Mouse (Mus musculus) testis, adult 2 months (tissue): ENCODE data around the gene Txn1. TPM values are rescaled to one million over a fixed set of nuclear protein-coding genes. Genes with fewer than 3 reads are reported as not detected.

Experiments used
- H3K27ac ChIP-seq: fragments of 200-500 bp; 2 replicates; pipeline ENCODE4 v1.5.1; 2012; ENCODE audit warnings: low read depth, low read length; ENCODE audit not compliant: control insufficient read depth, insufficient read depth
- H3K27me3 ChIP-seq: fragments of 200-500 bp; 2 replicates; pipeline ENCODE4 v1.6.1; 2012; ENCODE audit warnings: mild to moderate bottlenecking, low read length, moderate library complexity; ENCODE audit not compliant: control insufficient read depth, insufficient read depth
- H3K36me3 ChIP-seq: fragments of 200-500 bp; 2 replicates; pipeline ENCODE4 v1.6.1; 2012; ENCODE audit warnings: mild to moderate bottlenecking, low read length; ENCODE audit not compliant: control insufficient read depth, insufficient read depth
- H3K4me1 ChIP-seq: fragments of 200-500 bp; 2 replicates; pipeline ENCODE4 v1.6.1; 2012; ENCODE audit warnings: low read length; ENCODE audit not compliant: control insufficient read depth, insufficient read depth
- H3K4me3 ChIP-seq: fragments of 200-500 bp; 2 replicates; pipeline ENCODE4 v1.5.1; 2012; ENCODE audit warnings: low read depth, mild to moderate bottlenecking, low read length, moderate library complexity, mixed read lengths; ENCODE audit not compliant: control insufficient read depth
- CTCF ChIP-seq: fragments of 200-500 bp; IDR thresholded peaks from 2 replicates; pipeline ENCODE4 v1.5.1; 2012; ENCODE audit warnings: low read depth, mild to moderate bottlenecking, inconsistent platforms, low read length, moderate library complexity; ENCODE audit not compliant: control insufficient read depth, insufficient read depth, insufficient replicate concordance
- POLR2A ChIP-seq: fragments of 200-500 bp; IDR thresholded peaks from 2 replicates; pipeline ENCODE4 v1.6.1; 2012; ENCODE audit warnings: low read depth, mild to moderate bottlenecking, inconsistent platforms, low read length, moderate library complexity; ENCODE audit not compliant: control insufficient read depth
- polyA plus RNA-seq: library from polyadenylated mRNA; depleted of rRNA; stranded (reverse); fragments of >200 nt; gene quantifications from 2 replicates; pipeline ENCODE4 v1.2.3, GENCODE M21; 2012

Txn1 gene
- polyA plus RNA-seq, 1 experiment, result 19.7 TPM

- no peak overlapping the region for H3K27ac ChIP-seq
- TF ChIP-seq CTCF (no peak), POLR2A (no peak)
Observed at GRCm38 (mm10) chr4:57954580-57954979, 1.6 kb downstream of the Txn1 start.

GRCm38 (mm10) chr4:57953796-57954195 is 2.4 kb downstream of the Txn1 start:
- no peaks in the 10 kb centered on the region for H3K27me3 ChIP-seq
- H3K4me3 ChIP-seq, result no peak overlapping the region
- no peak for TF ChIP-seq POLR2A
- H3K27ac ChIP-seq, result no peak overlapping the region
- peaks cover 13% of the 10 kb centered on the region for H3K4me1 ChIP-seq
- no peaks in the 10 kb centered on the region; the same call in 1 of the 2 replicates for H3K36me3 ChIP-seq

More at GRCm38 (mm10) chr4:57954580-57954979, 1.6 kb downstream of the Txn1 start:
- Histone ChIP-seq H3K36me3 (no peaks in the 10 kb centered on the region), H3K27me3 (no peaks in the 10 kb centered on the region), H3K4me3 (no peak overlapping the region), H3K4me1 (peaks cover 13% of the 10 kb centered on the region)

- H3K27ac ChIP-seq, result no peak overlapping the region
- H3K36me3 ChIP-seq, result no peaks in the 10 kb centered on the region; the same call in 1 of the 2 replicates
- TF ChIP-seq CTCF (no peak), POLR2A (no peak)
- no peak overlapping the region for H3K4me3 ChIP-seq
- H3K27me3 ChIP-seq, result no peaks in the 10 kb centered on the region
- H3K4me1 ChIP-seq, result peaks cover 13% of the 10 kb centered on the region
Observed at GRCm38 (mm10) chr4:57952891-57953290, 3.3 kb downstream of the Txn1 start.

GRCm38 (mm10) chr4:57952416-57952815 is 3.8 kb downstream of the Txn1 start:
- Histone ChIP-seq H3K27me3 (no peaks in the 10 kb centered on the region), H3K27ac (no peak overlapping the region), H3K4me1 (peaks cover 12% of the 10 kb centered on the region), H3K4me3 (no peak overlapping the region), H3K36me3 (no peaks in the 10 kb centered on the region; the same call in 1 of the 2 replicates)
- no peak for TF ChIP-seq POLR2A
- TF ChIP-seq CTCF, result no peak

DNA sequence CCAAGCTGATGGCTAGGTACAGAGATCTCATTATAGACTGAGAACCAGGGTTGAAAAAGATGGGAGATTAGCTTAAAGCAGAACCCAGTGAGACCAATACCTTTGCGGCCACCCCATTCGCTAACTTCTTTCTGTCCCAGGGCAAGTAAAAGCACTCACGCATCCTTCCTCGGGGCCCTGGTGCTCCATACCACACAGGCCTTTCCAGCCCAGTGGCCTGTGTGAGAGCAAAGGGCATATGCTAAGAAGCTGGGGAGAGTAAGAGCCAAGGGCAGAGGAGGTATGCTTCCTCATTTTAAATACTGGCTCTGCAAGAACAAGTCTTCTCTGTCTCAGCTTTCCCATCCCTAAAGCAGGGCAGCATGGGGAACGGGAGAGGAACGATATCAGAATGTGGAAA is 6.3 kb downstream of the Txn1 start:
- TF ChIP-seq POLR2A (no peak), CTCF (no peak)
- no peak overlapping the region for H3K27ac ChIP-seq

GRCm38 (mm10) chr4:57947476-57947875 is 8.7 kb downstream of the Txn1 start:
- Histone ChIP-seq H3K27me3 (no peaks in the 10 kb centered on the region), H3K4me3 (no peak overlapping the region), H3K4me1 (no peaks in the 10 kb centered on the region), H3K27ac (no peak overlapping the region), H3K36me3 (no peaks in the 10 kb centered on the region; the same call in 1 of the 2 replicates)
- TF ChIP-seq POLR2A, result no peak
- TF ChIP-seq CTCF, result no peak

More for the DNA sequence above, 6.3 kb downstream of the Txn1 start:
- H3K4me3 ChIP-seq, result no peak overlapping the region
- H3K27me3 ChIP-seq, result no peaks in the 10 kb centered on the region
- no peaks in the 10 kb centered on the region for H3K4me1 ChIP-seq
- no peaks in the 10 kb centered on the region; the same call in 1 of the 2 replicates for H3K36me3 ChIP-seq

- H3K36me3 ChIP-seq, result no peaks in the 10 kb centered on the region; the same call in 1 of the 2 replicates
- TF ChIP-seq POLR2A, result no peak
- TF ChIP-seq CTCF, result no peak
- H3K27ac ChIP-seq, result no peak overlapping the region
- no peaks in the 10 kb centered on the region for H3K27me3 ChIP-seq
- H3K4me3 ChIP-seq, result no peak overlapping the region
- H3K4me1 ChIP-seq, result no peaks in the 10 kb centered on the region
Observed at GRCm38 (mm10) chr4:57947036-57947435, 9.2 kb downstream of the Txn1 start.

GRCm38 (mm10) chr4:57942892-57943291 is 13.3 kb downstream of the Txn1 start:
- no peak for TF ChIP-seq CTCF
- no peak for TF ChIP-seq POLR2A
- no peaks in the 10 kb centered on the region for H3K36me3 ChIP-seq

More at GRCm38 (mm10) chr4:57942892-57943291, 13.3 kb downstream of the Txn1 start:
- Histone ChIP-seq H3K27me3 (no peaks in the 10 kb centered on the region), H3K4me3 (no peak overlapping the region), H3K27ac (no peak overlapping the region), H3K4me1 (no peaks in the 10 kb centered on the region)
